ENCODE assay signal across 27 mouse cellular contexts in the genomic region with DNA sequence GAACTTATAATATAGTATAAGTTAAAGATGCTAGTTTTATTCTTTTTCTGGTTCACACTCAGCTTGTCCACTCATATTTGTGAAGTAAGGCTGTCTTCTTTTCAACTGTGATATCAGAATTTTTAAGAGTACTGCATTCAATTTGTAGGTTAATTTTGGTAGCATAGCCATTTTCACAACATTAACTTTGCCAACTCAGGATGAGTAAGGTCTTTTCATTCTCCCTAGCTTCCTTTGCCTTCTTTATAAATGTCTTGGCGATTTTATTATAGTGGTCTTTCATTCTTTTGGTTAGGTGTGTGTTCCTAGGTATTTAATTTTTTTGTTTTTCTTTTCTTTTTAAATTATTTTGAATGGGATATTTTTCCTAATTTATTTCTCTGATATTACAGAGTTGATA.
"Had no signal": no experiment of that assay in that cellular context is flagged by ENCODE, and none has a peak within 500 bp of the region (broad histone marks: within the 10 kb centered on the region; RNA-seq: fewer than 3 reads in every experiment).

No protein-coding gene starts in this region.

- H3K36me3 ChIP-seq: limb, embryonic 13.5 days; liver, embryonic 13.5 days; liver, embryonic 15.5 days; lung, embryonic 15.5 days; midbrain, embryonic 13.5 days; midbrain, embryonic 15.5 days had no signal

- H3K4me3 ChIP-seq: limb, embryonic 10.5 days; limb, embryonic 12.5 days; limb, embryonic 13.5 days; limb, embryonic 15.5 days; liver, embryonic 12.5 days; liver, embryonic 13.5 days; liver, embryonic 15.5 days; lung, embryonic 15.5 days; megakaryocyte, embryonic 14.5 days; midbrain, embryonic 10.5 days; midbrain, embryonic 12.5 days; midbrain, embryonic 13.5 days; midbrain, embryonic 15.5 days; myocyte had no signal

- DNase-seq: left cerebral cortex, postnatal 4 days; liver; liver, embryonic 13.5 days; liver, postnatal 0 days; lung, adult 18-20 months; lung, adult 2 months; lung, embryonic 14.5 days; lung, postnatal 10 days; lung, postnatal 14 days; lung, postnatal 36 days; lung, postnatal 4 days; midbrain, embryonic 14.5 days had no signal

- H3K9ac ChIP-seq: limb, embryonic 12.5 days; limb, embryonic 13.5 days; limb, embryonic 15.5 days; liver, embryonic 12.5 days; liver, embryonic 13.5 days; liver, embryonic 14.5 days; liver, embryonic 15.5 days; liver, postnatal 0 days; lung, embryonic 14.5 days; lung, embryonic 15.5 days; midbrain, embryonic 12.5 days; midbrain, embryonic 13.5 days; midbrain, embryonic 15.5 days had no signal

- H3K9me3 ChIP-seq: limb, embryonic 10.5 days; limb, embryonic 12.5 days; limb, embryonic 13.5 days; limb, embryonic 15.5 days; liver, embryonic 12.5 days; liver, embryonic 13.5 days; liver, embryonic 15.5 days; lung, embryonic 15.5 days; midbrain, embryonic 10.5 days; midbrain, embryonic 12.5 days; midbrain, embryonic 13.5 days; midbrain, embryonic 15.5 days had no signal

- H3K4me1 ChIP-seq: limb, embryonic 10.5 days; limb, embryonic 12.5 days; limb, embryonic 13.5 days; limb, embryonic 15.5 days; lung, embryonic 15.5 days; midbrain, embryonic 10.5 days; midbrain, embryonic 12.5 days; midbrain, embryonic 13.5 days; midbrain, embryonic 15.5 days had no signal

- H3K27ac ChIP-seq: limb, embryonic 10.5 days; limb, embryonic 12.5 days; limb, embryonic 13.5 days; limb, embryonic 15.5 days; liver, embryonic 12.5 days; liver, embryonic 13.5 days; liver, embryonic 14.5 days; liver, embryonic 15.5 days; lung, embryonic 15.5 days; macrophage; midbrain, embryonic 10.5 days; midbrain, embryonic 12.5 days; midbrain, embryonic 13.5 days; midbrain, embryonic 15.5 days had no signal

- H3K27me3 ChIP-seq: limb, embryonic 12.5 days; limb, embryonic 13.5 days; limb, embryonic 15.5 days; liver, embryonic 12.5 days; liver, embryonic 13.5 days; liver, embryonic 15.5 days; lung, embryonic 15.5 days; megakaryocyte, embryonic 14.5 days; midbrain, embryonic 12.5 days; midbrain, embryonic 13.5 days; midbrain, embryonic 15.5 days had no signal
